Mouse (Mus musculus) ES-Bruce4 (cell line): ENCODE data around the gene Cnot3. TPM values are rescaled to one million over a fixed set of nuclear protein-coding genes. Genes with fewer than 3 reads are reported as not detected.
A peak's percentile ranks its signal among the peaks of the same experiment; 100 is the strongest.

ENCODE experiments used
- H3K27ac ChIP-seq: 2 replicates; pipeline ENCODE4 v1.5.1; 2012; ENCODE audit warnings: low read length, inconsistent platforms; ENCODE audit not compliant: insufficient read depth
- H3K27me3 ChIP-seq: 2 replicates; pipeline ENCODE4 v1.6.1; 2012; ENCODE audit warnings: mild to moderate bottlenecking, low read length, inconsistent platforms; ENCODE audit not compliant: control insufficient read depth, poor library complexity, insufficient read depth, severe bottlenecking
- H3K36me3 ChIP-seq: 2 replicates; pipeline ENCODE4 v1.6.1; 2012; ENCODE audit warnings: inconsistent platforms, mild to moderate bottlenecking, low read length, moderate library complexity; ENCODE audit not compliant: control insufficient read depth, poor library complexity, insufficient read depth, severe bottlenecking
- H3K4me1 ChIP-seq: one replicate; pipeline ENCODE4 v1.8.1; 2011; ENCODE audit warnings: low read length; ENCODE audit not compliant: control insufficient read depth, insufficient read depth
- H3K4me3 ChIP-seq: 2 replicates; pipeline ENCODE4 v1.5.1; 2011; ENCODE audit warnings: low read depth, mild to moderate bottlenecking, low read length
- H3K9ac ChIP-seq: 2 replicates; pipeline ENCODE4 v1.6.1; 2012; ENCODE audit warnings: low read depth, mild to moderate bottlenecking, inconsistent platforms; ENCODE audit not compliant: poor library complexity, severe bottlenecking
- H3K9me3 ChIP-seq: replicated peaks from 2 replicates; pipeline ENCODE4 v1.6.1; 2012; ENCODE audit warnings: mild to moderate bottlenecking, low read length, inconsistent platforms; ENCODE audit not compliant: control insufficient read depth, poor library complexity, insufficient read depth, severe bottlenecking
- CTCF ChIP-seq: IDR thresholded peaks from one replicate; pipeline ENCODE4 v1.8.1; 2011; ENCODE audit warnings: low read depth, low read length
- EP300 ChIP-seq: IDR thresholded peaks from 2 replicates; pipeline ENCODE4 v1.6.1; 2011; ENCODE audit warnings: low read depth, low read length; ENCODE audit not compliant: insufficient read depth
- POLR2A ChIP-seq: IDR thresholded peaks from one replicate; pipeline ENCODE4 v1.8.1; 2011; ENCODE audit warnings: low read length; ENCODE audit not compliant: insufficient read depth
- polyA plus RNA-seq: library from polyadenylated mRNA; stranded (reverse); fragments of >200 nt; gene quantifications from 2 replicates; pipeline ENCODE4 v1.2.4, GENCODE M21; 2011; ENCODE audit warnings: low read depth; ENCODE audit not compliant: missing spikeins, insufficient read depth, insufficient read length

Cnot3 gene
- polyA plus RNA-seq, 1 experiment = 141 TPM

DNA sequence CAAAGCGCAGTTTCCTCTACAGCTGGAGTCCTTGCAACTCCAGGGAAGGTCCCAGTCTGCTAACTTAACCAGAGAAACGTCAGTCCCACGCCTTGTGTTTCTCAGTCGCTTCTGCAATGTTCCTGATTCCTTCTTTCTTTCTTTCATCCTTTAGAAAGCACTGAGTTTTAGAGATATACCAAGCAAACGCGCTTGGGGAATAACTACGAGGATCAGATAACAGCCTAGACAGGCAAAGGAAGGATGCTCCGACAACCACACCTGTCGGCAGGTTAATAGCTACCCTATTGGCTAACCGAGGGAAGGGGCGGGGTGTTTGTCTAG lies 758 bp upstream of the Cnot3 start:
- Histone ChIP-seq H3K4me3 (peak overlapping the region; percentile 61), H3K4me1 (no peaks in the 10 kb centered on the region), H3K27me3 (no peaks in the 10 kb centered on the region), H3K9me3 (no peaks in the 10 kb centered on the region), H3K27ac (no peak overlapping the region), H3K36me3 (peaks cover 26% of the 10 kb centered on the region), H3K9ac (0 out of 2 replicates have a peak overlapping the region, but pooled peaks have one; percentile 5)
- no peak for TF ChIP-seq CTCF
- TF ChIP-seq EP300 = no peak
- no peak for TF ChIP-seq POLR2A

DNA sequence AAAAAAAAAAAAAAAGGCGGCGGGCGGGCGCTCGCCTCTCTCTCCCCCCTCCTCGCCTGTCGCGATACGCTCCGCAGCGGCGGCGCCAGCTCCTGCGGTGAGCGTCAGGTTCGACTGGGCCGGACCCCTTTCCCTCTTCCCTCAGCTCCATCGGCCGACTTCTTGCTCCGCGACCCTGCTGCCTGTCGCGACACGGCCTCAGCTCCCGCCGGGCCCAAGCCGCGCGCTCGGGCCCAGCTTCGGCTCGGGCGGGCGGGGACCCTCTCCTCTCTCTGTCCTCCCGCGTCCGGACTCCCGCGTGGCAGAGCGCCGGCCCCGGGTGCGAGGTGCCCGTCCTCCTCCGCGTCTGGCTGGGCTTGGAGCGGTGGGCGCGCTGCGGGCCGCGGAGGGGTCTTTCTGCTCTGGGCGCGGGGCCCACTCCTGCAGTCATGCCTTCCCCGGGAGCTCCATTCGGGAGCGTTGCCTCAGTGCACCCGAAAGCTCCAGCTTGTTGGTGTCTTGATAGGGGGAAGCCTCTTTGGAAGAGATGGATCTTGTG lies 489 bp downstream of the Cnot3 start:
- H3K36me3 ChIP-seq = peaks cover 28% of the 10 kb centered on the region
- H3K9me3 ChIP-seq = no peaks in the 10 kb centered on the region
- H3K27me3 ChIP-seq = no peaks in the 10 kb centered on the region

DNA sequence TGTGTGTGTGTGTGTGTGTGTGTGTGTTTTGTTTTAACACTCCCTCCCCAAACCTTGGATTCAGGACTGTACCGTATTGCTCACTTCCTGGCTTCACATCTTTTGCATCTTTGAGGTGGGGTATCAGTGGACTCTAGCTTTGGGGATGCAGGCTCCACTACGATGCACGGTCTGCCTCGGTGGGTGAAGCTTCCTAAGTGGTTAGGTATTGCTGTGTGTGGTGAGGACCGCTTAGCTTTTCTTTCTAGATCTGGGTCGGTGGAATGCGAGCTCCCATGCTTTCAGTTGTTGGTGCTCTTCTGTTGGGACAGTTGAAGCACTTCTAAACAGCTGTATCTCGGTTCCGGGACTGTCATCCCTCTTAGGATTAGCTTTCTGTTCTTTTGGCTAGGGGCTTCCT lies 1.1 kb downstream of the Cnot3 start:
- H3K27me3 ChIP-seq = no peaks in the 10 kb centered on the region
- H3K9me3 ChIP-seq = no peaks in the 10 kb centered on the region
- H3K4me3 ChIP-seq = peak overlapping the region; percentile 90
- peak overlapping the region; percentile 99 for H3K9ac ChIP-seq
- H3K27ac ChIP-seq = no peak overlapping the region
- no peaks in the 10 kb centered on the region for H3K4me1 ChIP-seq
- TF ChIP-seq POLR2A = no peak
- no peak for TF ChIP-seq EP300
- TF ChIP-seq CTCF = no peak
- peaks cover 28% of the 10 kb centered on the region for H3K36me3 ChIP-seq

More for the DNA sequence above, 489 bp downstream of the Cnot3 start:
- TF ChIP-seq POLR2A (no peak), EP300 (no peak), CTCF (no peak)
- Histone ChIP-seq H3K4me3 (peak overlapping the region; percentile 90), H3K9ac (peak overlapping the region; percentile 99), H3K27ac (peak overlapping the region; percentile 48), H3K4me1 (no peaks in the 10 kb centered on the region)

DNA sequence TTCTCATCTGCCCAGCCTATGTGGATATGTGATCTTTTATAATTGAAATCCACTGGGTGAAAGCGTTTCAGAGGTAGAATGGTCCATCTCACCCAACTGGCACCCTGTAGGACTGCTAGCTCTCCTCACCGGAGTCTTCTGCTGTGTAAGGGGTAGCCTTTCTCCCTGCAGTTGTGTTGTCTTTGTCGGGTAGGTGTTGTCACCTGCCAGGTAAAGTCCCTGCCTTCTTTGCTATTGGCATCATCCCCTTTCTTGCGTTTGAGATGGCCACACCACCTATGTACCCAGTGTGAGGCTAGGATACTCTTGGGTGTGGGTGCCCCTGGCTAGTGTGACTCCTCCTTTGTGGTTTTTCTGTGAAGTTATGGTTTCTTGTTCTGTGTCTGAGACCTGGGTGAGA lies 1.6 kb downstream of the Cnot3 start:
- no peaks in the 10 kb centered on the region for H3K9me3 ChIP-seq
- H3K27ac ChIP-seq = no peak overlapping the region
- TF ChIP-seq EP300 = no peak
- TF ChIP-seq CTCF = no peak
- TF ChIP-seq POLR2A = no peak
- peak overlapping the region; percentile 90 for H3K4me3 ChIP-seq
- no peaks in the 10 kb centered on the region for H3K27me3 ChIP-seq
- H3K36me3 ChIP-seq = peaks cover 29% of the 10 kb centered on the region
- peak overlapping the region; percentile 99 for H3K9ac ChIP-seq
- no peaks in the 10 kb centered on the region for H3K4me1 ChIP-seq

DNA sequence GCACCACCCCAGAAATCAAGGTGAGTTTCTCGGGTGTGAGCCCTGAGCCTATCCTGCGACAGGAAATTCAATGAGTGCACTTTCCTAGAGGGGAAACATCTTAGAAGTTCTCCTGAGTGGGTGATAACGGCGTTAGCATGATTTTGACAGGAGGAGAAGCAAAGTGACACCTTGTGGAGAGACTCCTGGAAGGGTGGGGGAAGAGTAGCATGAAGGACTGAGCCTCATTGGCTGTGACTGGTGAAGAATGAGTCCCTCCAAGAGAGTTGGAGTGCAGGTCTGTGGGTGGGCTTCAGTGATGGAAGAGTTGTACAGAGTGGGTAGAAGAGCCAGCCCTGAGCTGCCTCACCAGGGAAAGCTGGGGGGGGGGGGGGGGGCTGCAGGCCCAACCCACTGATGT lies 11.9 kb downstream of the Cnot3 start:
- peaks cover 97% of the 10 kb centered on the region for H3K36me3 ChIP-seq
- no peak for TF ChIP-seq CTCF
- TF ChIP-seq POLR2A = no peak
- no peak for TF ChIP-seq EP300
- H3K27ac ChIP-seq = no peak overlapping the region
- no peaks in the 10 kb centered on the region for H3K9me3 ChIP-seq
- H3K4me1 ChIP-seq = no peaks in the 10 kb centered on the region
- no peak overlapping the region for H3K9ac ChIP-seq
- no peaks in the 10 kb centered on the region for H3K27me3 ChIP-seq
- no peak overlapping the region for H3K4me3 ChIP-seq

DNA sequence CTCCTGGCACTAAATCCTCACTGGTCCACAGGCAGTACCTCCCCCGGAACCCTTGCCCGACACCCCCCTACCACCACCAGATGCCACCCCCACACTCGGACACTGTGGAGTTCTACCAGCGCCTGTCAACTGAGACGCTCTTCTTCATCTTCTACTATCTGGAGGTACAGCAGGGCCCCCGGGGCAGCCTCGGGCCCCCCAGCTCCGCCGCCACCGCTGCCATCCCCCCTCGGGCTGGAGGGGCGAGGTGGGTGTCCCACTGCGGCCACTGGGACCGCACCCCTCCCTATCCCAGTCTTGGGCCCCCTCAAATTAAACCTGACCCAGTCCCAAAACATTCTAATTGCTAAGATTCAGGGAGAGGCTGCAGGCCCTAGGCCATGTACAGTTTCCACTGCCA lies 13.5 kb downstream of the Cnot3 start:
- Histone ChIP-seq H3K36me3 (peaks cover 94% of the 10 kb centered on the region), H3K4me1 (no peaks in the 10 kb centered on the region), H3K27ac (no peak overlapping the region), H3K27me3 (no peaks in the 10 kb centered on the region), H3K9ac (no peak overlapping the region), H3K4me3 (no peak overlapping the region), H3K9me3 (no peaks in the 10 kb centered on the region)
- TF ChIP-seq EP300 = no peak
